Mouse (Mus musculus) heart, embryonic 13.5 days (tissue): ENCODE measurements at regions not wholly inside any gene's neighbourhood (a gene's known extent, or its start where the extent isn't known, plus 50 kb on each side); places are given as distances from the start of the nearest gene placed in this dataset.
"Not testable (repeated sequence)": the region's sequence is repeated elsewhere in the genome, so short reads cannot be mapped to it uniquely, and the experiment has no call there.

Experiments
- ATAC-seq: fragments of 200-750 bp; cut with Nextera tagmentation; 2 replicates; pipeline ENCODE4 v1.8.0; 2017; ENCODE audit warnings: moderate TSS enrichment; ENCODE audit not compliant: insufficient number of reproducible peaks, low FRiP score, low TSS enrichment; ENCODE audit errors: extremely low read depth
- H3K27ac ChIP-seq: fragments of 300-500 bp; sonication (generic); replicated peaks from 2 replicates; pipeline ENCODE4 v1.5.1; 2015; ENCODE audit warnings: moderate library complexity, mild to moderate bottlenecking, inconsistent platforms
- H3K27me3 ChIP-seq: fragments of 300-500 bp; sonication (generic); replicated peaks from 2 replicates; pipeline ENCODE4 v1.6.1; 2015; ENCODE audit warnings: mild to moderate bottlenecking, inconsistent platforms
- H3K36me3 ChIP-seq: fragments of 300-500 bp; sonication (generic); 2 replicates; pipeline ENCODE4 v1.6.1; 2015; ENCODE audit warnings: mild to moderate bottlenecking, inconsistent platforms
- H3K4me1 ChIP-seq: fragments of 300-500 bp; sonication (generic); 2 replicates; pipeline ENCODE4 v1.6.1; 2015; ENCODE audit warnings: inconsistent platforms
- H3K4me2 ChIP-seq: fragments of 300-500 bp; sonication (generic); 2 replicates; pipeline ENCODE4 v1.6.1; 2015; ENCODE audit warnings: inconsistent platforms, mild to moderate bottlenecking, moderate library complexity
- H3K4me3 ChIP-seq: fragments of 300-500 bp; sonication (generic); 2 replicates; pipeline ENCODE4 v1.5.1; 2015; ENCODE audit warnings: moderate library complexity, mild to moderate bottlenecking, inconsistent platforms
- H3K9ac ChIP-seq: fragments of 300-500 bp; sonication (generic); 2 replicates; pipeline ENCODE4 v1.6.1; 2015; ENCODE audit warnings: inconsistent platforms, mild to moderate bottlenecking, moderate library complexity
- H3K9me3 ChIP-seq: fragments of 300-500 bp; sonication (generic); 2 replicates; pipeline ENCODE4 v1.6.1; 2016; ENCODE audit warnings: inconsistent platforms
- WGBS: fragments of 180-500 bp; shearing (Covaris S2); methylation state at CpG from one replicate; pipeline ENCODE4 v1.1.7; 2015; ENCODE audit warnings: mixed read lengths; 5-methylcytosine and 5-hydroxymethylcytosine counted together

GRCm38 (mm10) chr12:29404434-29404833, 123.8 kb upstream of the Myt1l start:
- Histone ChIP-seq H3K9me3 (no peaks in the 10 kb centered on the region), H3K36me3 (no peaks in the 10 kb centered on the region), H3K4me2 (no peak overlapping the region), H3K27me3 (no peaks in the 10 kb centered on the region), H3K4me1 (no peaks in the 10 kb centered on the region), H3K4me3 (no peak overlapping the region), H3K27ac (no peak overlapping the region), H3K9ac (no peak overlapping the region)
- 4% methylated on average over 1 of the region's 1 CpGs for WGBS
- ATAC-seq: no peak

DNA sequence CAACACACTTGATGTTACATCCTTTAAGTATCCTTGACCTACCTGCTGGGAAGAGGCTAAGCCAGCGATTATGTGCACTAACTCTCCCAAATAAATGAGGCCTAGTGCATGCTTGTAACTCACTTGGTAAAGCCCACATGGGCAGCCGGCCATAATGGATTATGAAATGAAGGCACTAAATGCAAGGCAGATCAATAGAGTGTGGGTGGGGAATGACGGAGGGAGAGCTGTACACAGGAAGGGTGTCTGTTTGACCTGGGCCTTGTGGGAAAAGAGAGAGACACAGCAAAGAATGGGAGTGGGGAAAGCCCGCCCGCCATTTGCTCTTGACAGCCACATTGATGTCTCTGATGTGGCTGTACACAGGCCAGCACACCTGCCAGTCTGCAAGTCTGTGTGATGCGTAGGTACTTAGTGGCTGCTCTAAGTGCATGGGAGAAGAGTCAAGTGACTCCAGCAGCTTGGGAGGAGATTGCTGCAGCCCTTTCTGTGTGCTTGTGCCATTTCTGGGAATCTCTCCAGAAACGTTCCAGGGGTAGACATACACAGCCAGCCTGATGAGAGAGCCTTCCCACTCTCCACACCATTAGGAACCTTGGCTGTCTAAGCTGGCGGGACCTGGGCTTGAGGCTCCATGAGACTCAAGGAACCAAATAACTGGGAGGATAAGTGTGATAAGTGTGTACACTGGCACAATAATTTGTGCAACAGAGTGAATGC, 118.7 kb upstream of the Myt1l start:
- no peak for ATAC-seq
- no peaks in the 10 kb centered on the region for H3K27me3 ChIP-seq
- H3K27ac ChIP-seq: no peak overlapping the region
- no peak overlapping the region for H3K9ac ChIP-seq
- H3K36me3 ChIP-seq: no peaks in the 10 kb centered on the region
- no peak overlapping the region for H3K4me2 ChIP-seq
- H3K4me3 ChIP-seq: no peak overlapping the region
- H3K4me1 ChIP-seq: 0 out of 2 replicates have a peak, but pooled peaks cover 8% of the 10 kb centered on the region
- WGBS: 77% methylated on average over 8 of the region's 8 CpGs
- H3K9me3 ChIP-seq: no peaks in the 10 kb centered on the region

DNA sequence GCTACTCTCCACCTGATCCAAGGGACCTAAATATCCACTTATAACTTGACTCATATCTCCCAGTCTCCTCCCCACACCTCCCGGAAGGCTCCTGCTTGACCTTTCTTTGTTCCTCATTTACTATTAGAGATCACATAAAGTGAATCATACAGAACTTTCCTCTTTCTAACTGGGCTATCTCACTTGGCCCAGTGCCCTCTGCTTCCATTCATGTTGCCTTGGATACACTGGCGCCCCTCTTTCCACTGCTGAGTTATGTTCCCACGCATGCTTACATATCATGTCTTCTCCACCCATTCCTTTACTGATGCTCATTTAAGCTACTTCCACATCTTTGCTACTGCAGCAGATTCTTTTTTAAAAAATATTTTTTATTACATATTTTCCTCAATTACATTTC, 94.2 kb upstream of the Myt1l start:
- 65% methylated on average over 3 of the region's 3 CpGs for WGBS
- H3K4me3 ChIP-seq: no peak overlapping the region
- no peak for ATAC-seq
- no peak overlapping the region for H3K9ac ChIP-seq
- no peaks in the 10 kb centered on the region for H3K27me3 ChIP-seq
- no peak overlapping the region for H3K27ac ChIP-seq
- no peak overlapping the region for H3K4me2 ChIP-seq
- no peaks in the 10 kb centered on the region for H3K9me3 ChIP-seq
- H3K36me3 ChIP-seq: no peaks in the 10 kb centered on the region
- no peaks in the 10 kb centered on the region for H3K4me1 ChIP-seq

GRCm38 (mm10) chr12:29439343-29440019, 88.7 kb upstream of the Myt1l start:
- 75% methylated on average over 11 of the region's 11 CpGs for WGBS
- no peak for ATAC-seq
- H3K27me3 ChIP-seq: no peaks in the 10 kb centered on the region
- H3K4me1 ChIP-seq: no peaks in the 10 kb centered on the region
- H3K9ac ChIP-seq: no peak overlapping the region
- H3K9me3 ChIP-seq: no peaks in the 10 kb centered on the region
- H3K36me3 ChIP-seq: no peaks in the 10 kb centered on the region
- no peak overlapping the region for H3K4me2 ChIP-seq
- no peak overlapping the region for H3K4me3 ChIP-seq
- no peak overlapping the region for H3K27ac ChIP-seq

DNA sequence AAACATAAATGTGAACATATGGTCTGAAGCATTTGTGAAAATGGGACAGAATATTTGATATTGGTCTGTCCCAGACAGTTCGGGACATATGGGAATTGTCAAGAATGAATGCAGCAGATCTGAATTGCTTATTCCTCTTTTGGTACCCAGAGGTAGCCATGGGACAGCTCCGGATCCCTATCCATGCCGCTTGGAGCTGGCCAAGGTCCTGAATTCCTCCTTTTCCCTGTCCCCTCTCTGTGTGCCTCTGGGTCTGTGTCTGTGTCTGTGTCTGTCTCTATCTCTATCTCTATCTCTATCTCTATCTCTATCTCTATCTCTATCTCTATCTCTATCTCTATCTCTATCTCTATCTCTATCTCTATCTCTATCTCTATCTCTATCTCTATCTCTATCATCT, 63.0 kb upstream of the Myt1l start:
- not testable (repeated sequence) for H3K27ac ChIP-seq, H3K4me3 ChIP-seq, H3K36me3 ChIP-seq, H3K9me3 ChIP-seq, H3K4me2 ChIP-seq, H3K4me1 ChIP-seq, H3K27me3 ChIP-seq, H3K9ac ChIP-seq, ATAC-seq
- 11% methylated on average over 3 of the region's 3 CpGs for WGBS
